Comparison of ENCODE assay signal across 9 mouse cellular contexts in genomic region chr17:56957763-56958429, GRCm38 (mm10). TPM values are rescaled to one million over a fixed set of nuclear protein-coding genes. Genes with fewer than 3 reads are reported as not detected.
DNase-seq lines count a peak whose midpoint lies in the region; ATAC-seq lines count a peak whose summit lies in the region.
"Had no signal": no experiment of that assay in that cellular context is flagged by ENCODE, and none has a peak within 500 bp of the region (broad histone marks: within the 10 kb centered on the region; RNA-seq: fewer than 3 reads in every experiment).

No protein-coding gene starts in this region.

- H3K27me3 ChIP-seq in midbrain, embryonic 16.5 days (ENCODE audit: control insufficient read depth, insufficient read depth, low read depth, low read length), result no peaks in the 10 kb centered on the region

- no peaks in the 10 kb centered on the region for H3K36me3 ChIP-seq in midbrain, embryonic 16.5 days (ENCODE audit: control insufficient read depth, insufficient read depth, low read length)

- H3K4me2 ChIP-seq in midbrain, embryonic 16.5 days (ENCODE audit: low read length), result no peak overlapping the region

- no peak overlapping the region for H3K27ac ChIP-seq in midbrain, embryonic 16.5 days (ENCODE audit: low read length)

- peak; percentile 82 for ATAC-seq in erythroid progenitor cell, adult 5-6 weeks (replicated peaks; ENCODE audit: low FRiP score, poor library complexity, severe bottlenecking)
- no peak for ATAC-seq in midbrain, embryonic 16.5 days

- intact Hi-C loops in left cerebral cortex, postnatal 14 days (cut with DNase I), result no loop called here

- H3K4me3 ChIP-seq in midbrain, embryonic 16.5 days (ENCODE audit: low read depth, low read length), result no peak overlapping the region

- H3K4me1 ChIP-seq in midbrain, embryonic 16.5 days (ENCODE audit: control insufficient read depth, insufficient read depth, low read length), result no peaks in the 10 kb centered on the region

- WGBS in midbrain, embryonic 16.5 days, result 33% methylated on average over 11 of the region's 11 CpGs

- DNase-seq in testis, postnatal 10 days (ENCODE audit: low spot score), result peak; percentile 60
- no peak for DNase-seq in testis, postnatal 14 days (ENCODE audit: low spot score)
- DNase-seq in lung, postnatal 25 days (ENCODE audit: low spot score), result peak; percentile 24
- peak; percentile 36 for DNase-seq in thymus, postnatal 25 days
- no peak for DNase-seq in left cerebral cortex, postnatal 14 days (ENCODE audit: low spot score in 2 of 2)
- no peak for DNase-seq in cerebellum, postnatal 14 days

- H3K9ac ChIP-seq in midbrain, embryonic 16.5 days (ENCODE audit: low read depth, low read length), result no peak overlapping the region

- H3K9me3 ChIP-seq in midbrain, embryonic 16.5 days (replicated peaks; ENCODE audit: control insufficient read depth, low read length, poor library complexity, severe bottlenecking), result no peaks in the 10 kb centered on the region

RNA-seq across cellular contexts. Expression of gene Mllt1, which starts 22.7 kb away (rescaled TPM):
- 3.4 and 9.4 TPM in 2 replicates for total RNA-seq in erythroid progenitor cell, adult 5-6 weeks (2015; ENCODE audit: low replicate concordance)
- 4.4 and 6.4 TPM in 2 replicates for total RNA-seq in erythroid progenitor cell, adult 5-6 weeks (2017; ENCODE audit: low replicate concordance)
- total RNA-seq in left cerebral cortex, postnatal 14 days (2021), result 10 to 100 TPM; 66.8 to 67.9 TPM
- 91.4 and 95.3 TPM in 2 replicates for polyA plus RNA-seq in midbrain, embryonic 16.5 days (2015; fragmentation: Nextera tagmentation; extraction: Ambion mirVana)

RNA-seq across cellular contexts. Expression of gene Acer1, which starts 24.0 kb away (rescaled TPM):
- not detected in 2 replicates for total RNA-seq in erythroid progenitor cell, adult 5-6 weeks (2015; ENCODE audit: low replicate concordance)
- total RNA-seq in erythroid progenitor cell, adult 5-6 weeks (2017; ENCODE audit: low replicate concordance), result not detected in 2 replicates
- not detected for total RNA-seq in left cerebral cortex, postnatal 14 days (2021)
- polyA plus RNA-seq in midbrain, embryonic 16.5 days (2015; fragmentation: Nextera tagmentation; extraction: Ambion mirVana), result not detected in 2 replicates

RNA-seq across cellular contexts. Expression of gene Clpp, which starts 32.2 kb away (rescaled TPM):
- total RNA-seq in erythroid progenitor cell, adult 5-6 weeks (2015; ENCODE audit: low replicate concordance), result 2.2 and 26.8 TPM in 2 replicates
- 10.8 and 15.7 TPM in 2 replicates for total RNA-seq in erythroid progenitor cell, adult 5-6 weeks (2017; ENCODE audit: low replicate concordance)
- total RNA-seq in left cerebral cortex, postnatal 14 days (2021), result 10 to 100 TPM; 49.6 to 58.2 TPM
- polyA plus RNA-seq in midbrain, embryonic 16.5 days (2015; fragmentation: Nextera tagmentation; extraction: Ambion mirVana), result 164 and 171 TPM in 2 replicates

RNA-seq across cellular contexts. Expression of gene Alkbh7, which starts 39.2 kb away (rescaled TPM):
- not detected in 2 replicates for total RNA-seq in erythroid progenitor cell, adult 5-6 weeks (2015; ENCODE audit: low replicate concordance)
- total RNA-seq in erythroid progenitor cell, adult 5-6 weeks (2017; ENCODE audit: low replicate concordance), result 6.2 TPM in 1 of 2 replicates, not detected in the other
- 10 to 100 TPM; 19.9 to 26.0 TPM for total RNA-seq in left cerebral cortex, postnatal 14 days (2021)
- 54.3 and 60.7 TPM in 2 replicates for polyA plus RNA-seq in midbrain, embryonic 16.5 days (2015; fragmentation: Nextera tagmentation; extraction: Ambion mirVana)

RNA-seq across cellular contexts. Expression of gene Pspn, which starts 41.9 kb away (rescaled TPM):
- not detected in 2 replicates for total RNA-seq in erythroid progenitor cell, adult 5-6 weeks (2015; ENCODE audit: low replicate concordance)
- not detected in 2 replicates for total RNA-seq in erythroid progenitor cell, adult 5-6 weeks (2017; ENCODE audit: low replicate concordance)
- total RNA-seq in left cerebral cortex, postnatal 14 days (2021), result not detected
- 0.74 and 1.0 TPM in 2 replicates for polyA plus RNA-seq in midbrain, embryonic 16.5 days (2015; fragmentation: Nextera tagmentation; extraction: Ambion mirVana)
- polyA plus RNA-seq: small intestine, adult 2 months had no signal

Comparison
In these comparisons a context has a peak if more than half of its experiments do, and no peak if none do; other contexts are left out.
1. DNase-seq: peak in testis, postnatal 10 days (single experiment), lung, postnatal 25 days (single experiment) and thymus, postnatal 25 days (single experiment); none in testis, postnatal 14 days (single experiment), left cerebral cortex, postnatal 14 days (0 of 2) and cerebellum, postnatal 14 days (0 of 2).
2. RNA of gene Mllt1, which starts 22.7 kb away (total RNA-seq): 66.8 to 67.9 TPM in left cerebral cortex, postnatal 14 days; 3.4 to 9.4 TPM in erythroid progenitor cell, adult 5-6 weeks; every median in the first group is over 4 times any median in the second.